Mouse (Mus musculus) frontal cortex, postnatal 14 days (tissue): ENCODE data around the gene Slc25a5.

ENCODE experiments used
- DNase-seq, 2 experiments: peaks; one replicate each; pipeline ENCODE4 v3.0.0; 2022; ENCODE audit warnings: low spot score in 2 of 2

Gene Slc25a5

GRCm38 (mm10) chrX:36839391-36839790 lies 43.9 kb downstream of the Slc25a5 start:
- DNase-seq, result no peak

- DNase-seq, result no peak
Observed at GRCm38 (mm10) chrX:36841698-36842097, 46.2 kb downstream of the Slc25a5 start.

GRCm38 (mm10) chrX:36843346-36843990 lies 48.0 kb downstream of the Slc25a5 start:
- DNase-seq, result no peak

- DNase-seq, result no peak
Observed at GRCm38 (mm10) chrX:36847152-36847551, 51.7 kb downstream of the Slc25a5 start.
